Mouse (Mus musculus) megakaryocyte-erythroid progenitor cell, adult 5-6 weeks (primary cell): Measurements from ENCODE around the gene Nf2. TPM values are rescaled to one million over a fixed set of nuclear protein-coding genes. Genes with fewer than 3 reads are reported as not detected.

Source experiments
- ATAC-seq: replicated peaks from 2 replicates; pipeline ENCODE4 v1.8.0; 2016; ENCODE audit warnings: mild to moderate bottlenecking, inconsistent platforms; ENCODE audit not compliant: severe bottlenecking, poor library complexity, low FRiP score, low TSS enrichment
- total RNA-seq, 2 experiments: library from RNA; stranded (forward) in 1 of 2; stranded (reverse) in 1 of 2; fragments of 200-1000, 215-1000 nt in 1 of 2; fragments of >200 nt in 1 of 2; fragmentation: Nextera tagmentation in 1 of 2; gene quantifications; 2 replicates each; pipeline ENCODE4 v1.2.3; 2014 to 2017

The Nf2 gene
- total RNA-seq (2014; fragmentation: Nextera tagmentation) (39.0 and 45.3 TPM in 2 replicates), total RNA-seq (2017) (68.1 and 86.7 TPM in 2 replicates)

GRCm38 (mm10) chr11:4849258-4849943, at the start of gene Nf2:
Gene Nf2 (minus strand): TSS chr11:4849536.
- peak; percentile 99 for ATAC-seq

- peak; percentile 97 for ATAC-seq
These were observed 45.8 kb upstream of the Nf2 start, which contains the start of gene Thoc5 for GRCm38 (mm10) chr11:4894848-4895816. Gene Thoc5 (plus strand): TSS chr11:4895320.

DNA sequence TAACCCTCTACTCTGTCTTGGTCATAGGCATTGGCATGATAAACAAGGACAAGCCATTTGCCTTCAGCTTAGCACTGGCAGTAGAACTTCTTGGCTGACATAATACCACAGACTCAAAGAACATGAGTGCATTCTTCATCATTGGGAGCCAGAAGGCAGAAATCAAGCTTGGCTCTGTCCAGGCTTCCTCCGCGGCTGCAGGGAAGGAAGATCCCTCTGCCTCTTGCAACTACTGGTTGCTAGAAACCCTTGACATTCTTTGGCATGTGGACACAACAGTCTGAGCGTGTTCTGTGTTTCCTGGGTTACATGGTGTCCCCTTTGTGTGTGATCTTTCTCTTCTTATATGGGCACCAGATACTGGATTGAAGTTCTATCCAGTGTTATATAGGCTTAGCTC, 37.7 kb upstream of the Nf2 start:
- ATAC-seq: no peak

DNA sequence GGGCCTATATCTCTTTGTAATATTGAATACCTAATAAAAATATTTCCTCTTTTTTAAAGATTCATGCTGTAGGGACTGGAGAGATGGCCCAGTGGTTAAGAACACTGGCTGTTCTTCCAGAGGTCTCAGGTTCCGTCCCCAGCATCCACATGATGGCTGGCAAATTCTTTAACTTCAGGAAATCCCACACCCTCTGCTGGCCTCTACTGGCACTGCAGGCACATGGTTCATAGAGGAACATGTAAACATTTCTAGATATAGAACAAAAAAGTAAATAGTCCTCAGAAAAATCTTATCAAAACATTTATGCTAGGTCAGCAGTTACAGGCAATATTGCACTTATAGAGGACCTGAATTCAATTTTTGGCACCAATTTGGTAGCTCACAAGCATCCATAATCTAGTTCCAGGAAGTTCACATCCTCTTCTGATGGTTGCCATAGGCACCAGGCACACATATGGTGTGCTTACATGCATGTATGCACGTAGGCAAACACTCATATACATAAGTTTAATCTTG, 36.1 kb upstream of the Nf2 start:
- peak; percentile 67; the same call in 1 of the 2 replicates for ATAC-seq

DNA sequence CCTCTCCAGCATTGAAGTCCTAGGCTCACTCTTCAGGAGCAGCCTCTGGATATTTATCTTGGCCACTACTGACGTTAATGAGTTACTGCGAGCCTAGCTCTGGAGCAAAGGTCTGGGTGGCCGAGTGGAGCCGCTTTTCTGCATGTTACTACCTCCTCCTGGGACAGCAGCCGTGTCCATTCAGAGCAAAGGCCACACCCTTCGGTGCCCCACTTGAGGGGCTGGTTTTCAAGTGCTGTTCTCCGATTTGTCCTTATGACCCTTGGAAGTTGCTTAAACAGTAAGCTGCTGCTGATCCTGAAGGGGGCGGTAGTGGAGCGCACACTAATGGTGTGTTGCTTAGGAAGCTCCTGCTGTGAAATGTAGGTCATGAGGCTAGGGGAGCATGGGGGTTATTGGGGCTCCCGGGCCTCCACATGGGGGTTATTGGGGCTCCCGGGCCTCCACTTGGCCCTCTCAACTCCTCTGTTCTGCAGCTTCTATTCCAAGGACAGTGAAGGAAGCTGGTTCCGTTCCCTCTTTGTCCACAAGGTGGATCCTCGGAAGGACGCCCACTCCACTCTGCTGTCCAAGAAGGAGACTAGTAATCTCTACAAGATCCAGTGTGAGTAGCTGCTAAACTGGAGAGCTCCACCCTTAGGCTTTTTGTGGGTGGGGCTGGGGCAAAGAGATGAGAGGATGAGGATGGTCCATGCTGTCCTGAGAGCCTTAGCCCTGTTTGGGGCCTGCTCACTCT, 33.7 kb upstream of the Nf2 start:
- ATAC-seq: no peak

- ATAC-seq: no peak
These were observed 31.8 kb upstream of the Nf2 start for GRCm38 (mm10) chr11:4881087-4881486.

- peak; percentile 56; the same call in 1 of the 2 replicates for ATAC-seq
These were observed 25.2 kb upstream of the Nf2 start for GRCm38 (mm10) chr11:4874551-4874950.

DNA sequence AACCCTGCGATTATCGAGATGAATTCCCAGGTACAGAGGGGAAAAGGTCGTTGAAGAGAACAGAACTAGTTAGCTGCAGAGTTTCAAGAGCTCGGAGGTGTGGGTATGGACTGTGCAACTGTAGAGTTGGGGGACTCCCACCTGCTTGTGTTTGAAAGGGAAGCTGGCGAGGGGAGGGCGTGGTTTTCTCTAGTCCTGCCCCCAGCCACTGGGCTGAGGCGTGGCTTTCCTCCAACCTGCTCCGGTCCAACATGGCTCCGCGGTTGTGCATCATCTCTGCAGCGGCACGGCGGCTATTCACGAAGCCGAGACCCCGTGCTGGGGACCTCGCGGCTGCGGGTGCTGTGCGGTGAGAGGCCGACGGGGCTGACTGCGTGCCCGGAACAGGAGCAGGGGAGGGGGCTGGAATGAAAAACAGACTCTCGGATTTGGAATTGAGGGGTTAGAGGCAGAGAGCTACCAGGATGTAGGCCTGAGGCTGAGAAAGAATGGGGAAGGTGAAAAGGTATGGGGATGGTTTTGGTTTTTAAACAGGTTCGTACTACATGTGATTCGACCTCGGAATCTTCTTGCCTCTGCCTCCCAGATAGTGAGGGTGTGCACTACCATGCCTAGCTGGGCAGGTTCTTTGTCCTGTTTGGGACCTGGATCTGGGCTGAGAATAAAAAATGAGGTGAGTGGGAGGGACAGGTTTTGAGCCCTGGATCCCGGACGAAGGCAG, 24.6 kb upstream of the Nf2 start, which contains the start of gene Nipsnap1:
Gene Nipsnap1 (plus strand): TSS at position 197 of the 721 bp plus-strand sequence.
- ATAC-seq: peak; percentile 97

DNA sequence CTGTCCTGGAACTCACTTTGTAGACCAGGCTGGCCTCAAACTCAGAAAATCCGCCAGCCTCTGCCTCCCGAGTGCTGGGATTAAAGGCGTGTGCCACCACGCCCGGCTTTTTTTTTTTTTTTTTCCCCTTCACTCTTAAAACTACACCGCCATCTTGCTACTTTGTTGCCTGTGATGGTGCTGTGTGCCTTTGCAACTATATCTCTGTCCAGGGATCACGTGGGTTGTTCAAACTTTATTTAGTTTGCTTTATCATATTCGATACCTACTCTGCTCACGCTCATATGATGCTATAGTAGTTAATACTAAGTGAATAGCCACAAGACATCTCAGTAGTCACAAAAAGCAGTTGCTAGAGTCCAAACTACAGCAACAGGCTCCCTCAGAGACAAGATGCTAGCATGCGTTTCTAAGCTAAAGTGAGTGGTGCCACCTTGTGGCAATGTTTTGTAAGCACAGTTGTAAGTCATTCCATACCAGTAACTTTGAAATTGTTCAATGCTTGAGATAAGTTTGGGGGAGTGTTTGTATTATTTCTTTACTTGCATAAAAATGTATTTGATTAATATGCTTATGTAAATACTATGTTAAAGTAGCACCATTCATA, 16.4 kb upstream of the Nf2 start:
- ATAC-seq: peak; percentile 90

DNA sequence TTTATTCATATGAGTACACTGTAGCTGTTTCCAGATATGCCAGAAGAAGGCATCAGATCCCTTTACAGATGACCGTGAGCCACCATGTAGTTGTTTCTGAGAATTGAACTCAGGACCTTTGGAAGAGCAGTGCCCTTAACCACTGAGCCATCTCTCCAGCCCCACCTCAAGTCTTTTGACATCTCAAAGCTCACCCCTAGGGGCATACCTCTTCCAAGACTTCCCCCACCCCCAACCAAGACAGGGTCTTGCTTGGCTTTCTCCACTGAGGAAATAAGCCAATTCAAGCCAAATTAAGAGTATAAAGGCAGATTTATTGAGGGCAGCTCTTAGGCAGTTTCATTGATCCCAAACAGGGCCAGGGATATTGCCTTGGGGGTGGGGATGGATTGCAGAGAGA, 13.4 kb upstream of the Nf2 start:
- ATAC-seq: no peak

DNA sequence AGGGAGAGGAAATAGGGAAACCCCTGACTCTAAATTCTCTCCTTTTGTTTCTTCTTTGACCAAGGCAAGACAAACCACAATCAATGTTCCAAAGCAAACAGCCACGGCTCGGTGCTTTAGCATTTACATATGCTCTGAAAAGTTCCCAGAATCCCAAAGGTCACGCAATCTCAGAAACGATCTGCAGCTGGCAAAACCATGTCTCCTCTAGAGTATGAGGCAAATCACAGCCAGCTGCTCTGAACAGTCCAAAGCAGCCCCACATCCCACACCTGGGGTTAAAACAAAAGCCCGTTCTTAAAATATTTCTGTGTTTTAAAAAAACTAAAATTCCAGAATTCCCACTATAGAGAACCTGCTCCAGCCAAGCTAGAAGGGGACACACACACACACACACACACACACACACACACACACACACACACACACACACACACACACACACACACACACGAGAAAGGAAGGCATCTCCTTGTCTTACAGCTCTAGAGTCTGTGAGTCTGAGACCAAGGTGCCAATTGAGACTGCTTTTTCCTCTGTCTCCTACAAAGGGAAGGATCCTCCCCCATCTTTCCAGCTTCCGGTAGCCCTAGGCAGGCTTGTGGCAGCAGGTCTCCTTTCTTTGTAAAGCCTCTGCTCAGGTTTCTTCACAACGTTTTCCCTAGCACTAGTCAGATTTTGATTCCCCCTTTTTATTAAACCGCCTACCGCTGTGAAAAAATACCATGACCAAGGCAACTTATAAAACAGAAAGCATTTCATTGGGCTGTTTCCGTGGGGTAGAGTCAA, 12.7 kb upstream of the Nf2 start:
- ATAC-seq: no peak

DNA sequence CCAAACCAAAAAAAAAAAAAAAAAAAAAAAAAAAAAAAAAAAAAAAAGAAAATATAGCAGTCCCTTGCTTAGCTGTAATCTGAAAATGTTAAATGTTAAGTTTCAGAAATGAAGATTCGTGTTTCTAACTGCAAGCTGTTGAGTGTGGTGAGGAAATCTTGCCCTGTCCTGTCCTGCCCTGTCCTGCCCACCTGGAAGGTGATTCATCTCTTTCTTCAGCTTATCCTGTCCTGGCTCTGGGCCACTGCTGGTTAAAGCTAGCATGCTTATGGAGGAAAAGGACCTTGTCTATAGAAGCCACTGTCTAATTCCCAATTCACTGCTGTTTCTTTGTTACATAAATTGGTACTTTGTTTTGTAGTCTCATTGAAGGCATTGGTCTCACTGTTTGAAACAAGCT, 11.7 kb upstream of the Nf2 start:
- ATAC-seq: no peak

DNA sequence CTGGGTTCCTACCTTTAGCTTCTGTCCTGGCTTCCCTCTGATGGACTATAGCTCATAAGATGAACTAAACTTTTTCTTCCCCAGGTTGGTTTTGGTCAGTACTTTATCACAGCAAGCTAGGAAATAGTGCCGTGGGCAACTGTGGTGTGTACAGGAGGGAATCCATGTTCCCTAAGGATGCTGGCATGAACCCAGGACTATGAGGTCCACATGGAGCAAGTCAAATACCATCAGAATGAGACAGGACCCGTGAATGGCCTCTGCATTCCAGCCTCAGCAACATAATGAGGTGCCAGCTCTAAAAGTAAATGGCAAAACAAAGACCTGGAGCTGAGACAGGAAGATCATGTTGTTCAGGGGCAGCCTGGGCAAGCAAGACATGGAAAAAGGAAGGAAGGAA, 9.1 kb upstream of the Nf2 start:
- no peak for ATAC-seq

DNA sequence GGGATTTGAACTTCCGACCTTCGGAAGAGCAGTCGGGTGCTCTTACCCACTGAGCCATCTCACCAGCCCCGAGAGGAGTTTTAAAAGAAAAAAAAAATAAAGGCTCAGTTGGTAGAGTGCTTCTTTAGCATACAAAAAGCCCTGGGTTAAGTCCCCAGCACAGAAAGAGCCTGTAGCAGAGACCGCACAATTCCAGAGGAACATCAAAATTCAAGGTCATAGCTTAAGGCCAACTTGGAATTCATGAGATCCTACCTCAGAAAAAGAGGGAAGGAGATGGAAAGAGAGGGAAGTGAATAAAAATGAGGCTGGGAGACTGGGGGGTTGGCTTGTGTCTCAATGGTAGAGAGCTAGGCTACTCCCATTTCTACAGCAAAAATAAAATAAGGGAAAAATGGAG, 4.8 kb upstream of the Nf2 start:
- ATAC-seq: no peak

DNA sequence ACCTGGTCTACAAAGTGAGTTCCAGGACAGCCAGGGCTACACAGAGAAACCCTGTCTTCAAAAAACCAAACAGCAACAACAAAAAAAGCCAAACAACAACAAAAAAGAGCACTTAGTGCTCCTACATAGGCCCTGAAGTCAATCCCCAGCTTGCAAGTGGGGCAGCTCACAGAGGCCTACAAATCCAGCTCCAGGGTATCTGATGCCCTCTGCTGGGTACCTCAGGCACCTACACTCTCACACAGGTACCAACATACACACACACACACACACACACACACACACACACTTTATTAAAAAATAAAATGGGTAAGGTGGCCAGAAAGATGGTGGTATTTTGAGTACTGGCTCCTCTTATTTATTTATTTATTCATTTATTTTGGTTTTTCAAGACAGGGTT, 3.7 kb upstream of the Nf2 start:
- no peak for ATAC-seq

- no peak for ATAC-seq
These were observed 1.1 kb upstream of the Nf2 start for GRCm38 (mm10) chr11:4850404-4850803.

GRCm38 (mm10) chr11:4848483-4849248, 670 bp downstream of the Nf2 start:
- peak; percentile 45 for ATAC-seq
